Mouse (Mus musculus): ENCODE results near the gene Tbx3. TPM values are rescaled to one million over a fixed set of nuclear protein-coding genes. Genes with fewer than 3 reads are reported as not detected.

The Tbx3 gene
- polyA plus RNA-seq, 1 experiment from 2014 or later = 58.3 TPM

DNA sequence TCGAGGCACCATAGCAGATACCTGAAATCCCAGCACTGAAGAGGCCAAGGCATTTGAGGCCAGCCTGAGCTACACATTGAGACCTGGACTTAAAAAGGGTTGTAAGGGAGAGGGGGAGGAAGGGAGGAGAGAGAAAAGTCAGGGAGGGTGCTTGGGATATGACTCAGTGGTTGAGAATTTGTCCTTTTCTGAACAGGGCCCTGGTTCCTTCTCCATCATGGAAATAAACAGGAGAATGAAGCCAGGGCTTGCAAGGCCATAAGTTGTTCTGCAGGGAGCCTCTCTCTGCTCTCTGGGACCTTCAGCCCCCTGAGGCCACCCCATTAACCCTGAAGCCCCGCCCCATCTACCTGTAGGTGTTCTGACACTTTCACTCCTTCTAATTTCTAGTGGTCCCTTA, 23.5 kb upstream of the Tbx3 start:
- no peak for DNase-seq (ENCODE audit: low spot score)
- H3K27ac ChIP-seq (replicated peaks) = no peak overlapping the region
- H3K4me1 ChIP-seq = peaks cover 26% of the 10 kb centered on the region
- H3K4me3 ChIP-seq = no peak overlapping the region
- no peaks in the 10 kb centered on the region for H3K36me3 ChIP-seq (replicated peaks)
- H3K9me3 ChIP-seq = no peaks in the 10 kb centered on the region
- H3K27me3 ChIP-seq (replicated peaks; ENCODE audit: low read depth, poor library complexity, severe bottlenecking) = peaks cover 87% of the 10 kb centered on the region
- WGBS = 55% methylated on average over 2 of the region's 2 CpGs

DNA sequence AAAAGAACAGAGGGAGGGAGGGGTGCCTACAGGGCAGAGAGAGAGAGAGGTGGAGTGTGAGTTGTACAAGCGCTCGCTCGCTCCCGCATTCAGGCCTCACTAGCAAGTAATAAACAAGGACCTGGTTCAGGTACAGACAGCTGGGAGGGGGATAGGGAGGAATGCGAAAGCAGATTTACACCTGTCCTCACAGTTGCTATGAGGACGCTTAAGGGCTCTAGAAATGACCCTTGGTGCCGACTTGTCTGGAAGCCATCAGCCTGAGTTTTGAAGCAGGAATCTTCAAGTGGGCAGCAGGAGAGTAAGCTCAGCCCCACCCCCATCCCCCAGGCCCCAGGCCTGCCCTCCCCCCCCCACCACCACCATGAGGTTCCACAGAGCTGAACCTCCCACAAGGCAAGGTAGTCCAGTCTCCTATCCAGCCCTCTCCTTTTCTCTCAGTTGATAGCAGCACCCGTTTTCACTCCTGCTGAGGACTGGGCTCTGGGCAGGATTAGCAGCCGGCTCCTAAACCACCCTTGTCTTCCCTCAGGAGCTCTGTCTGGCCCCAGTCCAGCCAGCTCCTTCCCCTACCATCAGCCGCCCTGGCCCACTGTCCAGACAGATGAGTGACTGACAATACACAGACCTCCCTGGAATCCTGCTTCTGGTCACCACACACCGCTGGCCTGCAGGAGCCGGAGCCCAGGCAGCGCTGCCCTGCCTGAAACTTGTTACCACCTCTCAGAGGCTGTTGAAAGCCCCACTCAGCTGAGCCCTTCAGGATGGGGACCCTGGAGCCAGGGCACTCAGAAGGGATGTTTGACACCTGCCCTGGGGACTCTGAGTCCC, 19.1 kb upstream of the Tbx3 start:
- H3K27ac ChIP-seq (replicated peaks) = peak overlapping the region; percentile 52; the same call in 1 of the 2 replicates
- no peak overlapping the region for H3K4me3 ChIP-seq
- H3K27me3 ChIP-seq (replicated peaks; ENCODE audit: low read depth, poor library complexity, severe bottlenecking) = peaks cover 85% of the 10 kb centered on the region
- H3K36me3 ChIP-seq (replicated peaks) = 0 out of 2 replicates have a peak, but pooled peaks cover 2% of the 10 kb centered on the region
- WGBS = 18% methylated on average over 13 of the region's 13 CpGs
- peaks cover 17% of the 10 kb centered on the region for H3K4me1 ChIP-seq
- no peaks in the 10 kb centered on the region for H3K9me3 ChIP-seq
- DNase-seq (ENCODE audit: low spot score) = peak; percentile 56

DNA sequence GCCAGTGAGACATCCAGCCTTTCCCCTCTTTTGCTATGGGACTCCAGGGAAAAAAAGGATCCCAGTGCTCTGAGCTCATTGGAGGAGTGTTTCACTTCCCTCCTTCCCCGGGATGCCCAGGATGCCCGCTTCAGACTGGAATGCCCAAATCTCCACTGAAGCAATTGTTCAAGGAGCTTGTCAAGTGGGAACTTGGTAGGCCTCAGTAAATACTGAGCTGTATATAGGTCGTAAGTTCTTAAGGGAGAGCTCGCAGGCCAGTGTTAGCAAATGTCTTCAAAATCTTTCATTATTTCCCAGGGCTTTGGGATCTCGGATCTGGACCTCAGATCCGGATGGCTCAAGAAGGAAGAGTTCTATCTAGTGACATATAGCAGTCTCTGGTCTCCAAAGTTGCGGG, 14.1 kb upstream of the Tbx3 start:
- Histone ChIP-seq H3K27ac (replicated peaks) (peak overlapping the region; percentile 37; the same call in 1 of the 2 replicates), H3K9me3 (no peaks in the 10 kb centered on the region), H3K27me3 (replicated peaks; ENCODE audit: low read depth, poor library complexity, severe bottlenecking) (peaks cover 89% of the 10 kb centered on the region), H3K4me1 (peaks cover 34% of the 10 kb centered on the region), H3K4me3 (no peak overlapping the region; the same call in 1 of the 2 replicates), H3K36me3 (replicated peaks) (0 out of 2 replicates have a peak, but pooled peaks cover 2% of the 10 kb centered on the region)
- no peak for DNase-seq (ENCODE audit: low spot score)
- 10% methylated on average over 7 of the region's 7 CpGs for WGBS

DNA sequence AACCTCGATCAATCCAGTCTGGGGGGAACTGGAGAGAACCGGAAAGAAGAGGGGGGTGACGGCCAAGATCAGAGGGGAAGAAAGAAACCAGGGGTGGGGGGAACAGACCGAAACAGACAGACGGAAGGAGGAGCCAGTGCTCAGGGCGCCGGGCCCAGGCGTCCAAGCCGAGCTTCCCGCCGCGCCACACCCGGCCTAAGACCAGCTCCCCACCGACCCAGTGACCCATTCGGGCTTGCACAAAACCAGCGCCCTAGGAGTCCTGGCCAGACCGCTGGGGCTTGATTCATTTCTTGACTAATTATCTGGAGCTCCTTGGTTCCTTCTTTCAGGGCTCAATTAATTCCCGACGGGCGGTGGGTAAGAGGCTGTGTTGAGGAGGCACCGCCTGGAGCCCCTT, 13.6 kb upstream of the Tbx3 start:
- DNase-seq (ENCODE audit: low spot score) = peak; percentile 47
- WGBS = 2% methylated on average over 21 of the region's 21 CpGs
- peaks cover 89% of the 10 kb centered on the region for H3K27me3 ChIP-seq (replicated peaks; ENCODE audit: low read depth, poor library complexity, severe bottlenecking)
- peaks cover 31% of the 10 kb centered on the region for H3K4me1 ChIP-seq
- peak overlapping the region; percentile 36 for H3K4me3 ChIP-seq
- 0 out of 2 replicates have a peak, but pooled peaks cover 2% of the 10 kb centered on the region for H3K36me3 ChIP-seq (replicated peaks)
- H3K9me3 ChIP-seq = no peaks in the 10 kb centered on the region
- H3K27ac ChIP-seq (replicated peaks) = peak overlapping the region; percentile 37; the same call in 1 of the 2 replicates

DNA sequence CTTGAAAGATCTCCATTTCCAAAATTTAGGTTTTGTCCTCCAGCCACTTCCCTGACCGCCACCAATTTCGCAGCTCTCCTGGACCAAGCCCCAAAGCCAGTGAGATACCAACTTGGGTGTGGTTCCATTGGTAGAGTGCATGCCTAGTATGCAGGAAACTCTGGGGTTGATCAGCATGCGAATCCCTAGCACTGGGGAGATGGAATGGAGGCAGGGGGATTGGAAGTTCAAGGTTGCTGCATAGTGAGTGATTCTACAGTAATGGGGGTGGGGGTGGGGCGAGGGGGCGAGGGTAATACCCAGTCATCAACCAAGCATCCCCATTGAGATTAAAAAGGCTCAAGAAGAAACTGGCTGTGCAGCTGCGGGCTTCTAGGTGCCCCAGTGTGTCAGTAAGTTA, 13.1 kb upstream of the Tbx3 start:
- WGBS = 4% methylated on average over 6 of the region's 6 CpGs
- H3K27me3 ChIP-seq (replicated peaks; ENCODE audit: low read depth, poor library complexity, severe bottlenecking) = peaks cover 93% of the 10 kb centered on the region
- H3K36me3 ChIP-seq (replicated peaks) = 0 out of 2 replicates have a peak, but pooled peaks cover 2% of the 10 kb centered on the region
- DNase-seq (ENCODE audit: low spot score) = peak; percentile 18
- no peaks in the 10 kb centered on the region for H3K9me3 ChIP-seq
- H3K27ac ChIP-seq (replicated peaks) = no peak overlapping the region
- H3K4me3 ChIP-seq = no peak overlapping the region
- H3K4me1 ChIP-seq = peaks cover 35% of the 10 kb centered on the region

DNA sequence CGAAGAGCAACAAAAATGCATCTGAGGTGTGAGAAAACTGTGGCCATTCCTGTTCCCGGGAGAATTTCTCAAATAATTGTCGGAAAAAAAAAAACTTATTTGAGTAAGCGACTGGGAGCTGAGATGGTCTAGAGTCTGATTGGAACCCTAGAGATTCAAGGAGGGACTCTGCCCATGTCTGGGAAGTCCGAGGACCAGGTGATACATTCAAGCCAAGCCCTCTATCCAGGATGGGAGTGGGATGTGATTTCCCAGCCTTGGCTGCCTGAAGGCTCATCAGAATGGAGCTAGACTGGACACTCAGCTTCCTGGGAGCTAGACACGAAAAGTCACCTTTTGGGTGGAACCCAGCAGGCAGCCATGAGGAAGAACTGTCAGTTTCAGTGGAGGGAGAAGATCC, 12.7 kb upstream of the Tbx3 start:
- Histone ChIP-seq H3K9me3 (no peaks in the 10 kb centered on the region), H3K27ac (replicated peaks) (no peak overlapping the region), H3K27me3 (replicated peaks; ENCODE audit: low read depth, poor library complexity, severe bottlenecking) (peaks cover 97% of the 10 kb centered on the region), H3K4me1 (peaks cover 39% of the 10 kb centered on the region), H3K4me3 (no peak overlapping the region), H3K36me3 (replicated peaks) (0 out of 2 replicates have a peak, but pooled peaks cover 2% of the 10 kb centered on the region)
- DNase-seq (ENCODE audit: low spot score) = peak; percentile 23
- WGBS = 6% methylated on average over 6 of the region's 6 CpGs

DNA sequence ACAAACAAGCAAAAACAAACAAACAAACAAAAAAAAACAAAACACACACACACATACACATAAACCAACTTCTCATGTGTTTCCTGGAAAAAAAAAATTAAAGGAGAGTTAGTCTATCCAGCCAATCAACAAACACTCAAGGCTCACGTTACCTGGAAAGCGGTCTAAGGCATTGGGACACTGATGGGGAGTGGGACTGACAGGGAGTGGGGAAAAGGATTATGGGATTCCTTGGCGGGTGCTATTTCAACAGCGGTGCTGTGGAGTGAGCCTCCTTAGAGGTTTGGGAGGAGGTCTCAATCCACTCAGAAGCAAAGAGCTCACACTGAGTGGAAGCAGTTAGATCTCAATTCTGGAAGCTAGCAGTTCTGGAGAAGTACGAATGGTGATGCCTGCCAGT, 12.1 kb upstream of the Tbx3 start:
- peak; percentile 42 for DNase-seq (ENCODE audit: low spot score)

DNA sequence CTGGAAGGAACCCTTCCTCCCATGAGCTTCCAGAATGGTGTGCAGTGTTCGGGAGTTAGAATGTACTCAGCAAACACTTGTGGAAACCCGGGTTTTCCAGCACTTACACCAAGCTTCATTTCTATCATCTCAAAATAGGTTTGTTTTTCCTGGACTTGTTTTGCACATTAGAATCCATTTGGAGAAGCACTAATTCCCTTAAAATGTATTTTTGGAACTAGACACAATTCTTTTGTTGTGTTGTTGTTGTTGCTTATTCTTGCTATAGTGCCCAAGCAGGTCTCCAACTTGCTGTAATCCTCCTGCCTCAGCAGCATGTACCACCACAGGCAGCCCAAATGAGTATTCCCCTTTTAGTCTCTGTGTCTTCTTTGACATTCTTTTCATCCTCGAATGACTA, 11.4 kb upstream of the Tbx3 start:
- H3K4me3 ChIP-seq = no peak overlapping the region
- H3K36me3 ChIP-seq (replicated peaks) = no peaks in the 10 kb centered on the region
- H3K27me3 ChIP-seq (replicated peaks; ENCODE audit: low read depth, poor library complexity, severe bottlenecking) = peaks cover 100% of the 10 kb centered on the region
- no peak for DNase-seq (ENCODE audit: low spot score)
- WGBS = 3% methylated on average over 3 of the region's 3 CpGs
- peaks cover 51% of the 10 kb centered on the region for H3K4me1 ChIP-seq
- no peaks in the 10 kb centered on the region for H3K9me3 ChIP-seq
- H3K27ac ChIP-seq (replicated peaks) = no peak overlapping the region

More for the DNA sequence above, 12.1 kb upstream of the Tbx3 start:
- no peaks in the 10 kb centered on the region for H3K9me3 ChIP-seq
- no peak overlapping the region for H3K27ac ChIP-seq (replicated peaks)
- H3K4me1 ChIP-seq = peaks cover 45% of the 10 kb centered on the region
- peaks cover 100% of the 10 kb centered on the region for H3K27me3 ChIP-seq (replicated peaks; ENCODE audit: low read depth, poor library complexity, severe bottlenecking)
- 2% methylated on average over 5 of the region's 5 CpGs for WGBS
- H3K4me3 ChIP-seq = no peak overlapping the region
- H3K36me3 ChIP-seq (replicated peaks) = 0 out of 2 replicates have a peak, but pooled peaks cover 2% of the 10 kb centered on the region

DNA sequence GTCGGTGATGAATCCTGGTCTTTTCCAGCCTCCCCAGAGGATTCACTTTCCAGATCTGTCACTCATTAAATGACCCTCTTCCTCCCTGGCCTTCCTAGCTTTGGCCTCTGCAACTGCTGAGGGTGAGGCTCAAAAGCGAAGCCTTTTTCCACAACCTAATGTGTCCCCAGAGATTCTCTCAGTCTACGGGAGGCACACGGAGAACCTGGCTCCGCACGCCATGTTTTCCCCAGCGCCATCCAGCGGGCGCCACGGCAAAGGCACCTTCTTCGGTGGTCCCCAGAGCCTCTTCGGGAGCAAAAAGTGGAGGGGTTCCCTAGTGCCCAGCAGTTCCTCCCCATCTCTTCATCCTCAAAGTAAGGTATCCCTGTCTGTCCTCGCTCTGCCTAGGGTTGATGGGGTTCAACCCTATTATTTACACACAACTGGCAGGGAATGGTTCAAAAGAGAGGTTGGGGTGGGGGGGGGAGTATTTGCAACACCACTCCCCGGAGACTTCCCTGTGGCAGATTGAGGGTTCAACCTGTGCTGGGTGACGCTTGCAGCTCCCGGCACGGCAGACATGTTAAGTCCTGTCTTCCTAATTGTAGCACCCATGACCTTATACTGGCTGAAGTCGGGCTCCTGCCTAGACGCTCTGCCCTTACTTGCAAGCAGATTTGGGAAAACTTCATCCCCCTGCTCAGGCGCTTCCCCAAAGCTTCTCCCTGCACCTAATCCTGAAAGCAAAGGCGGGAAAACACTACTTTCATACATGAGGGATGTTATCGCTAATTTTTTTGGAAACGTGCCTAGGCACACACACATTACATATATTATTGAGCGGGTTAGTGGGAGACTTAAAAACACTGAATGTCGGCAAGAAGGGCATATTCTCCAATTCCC, 9.7 kb upstream of the Tbx3 start:
- Histone ChIP-seq H3K27ac (replicated peaks) (peak overlapping the region; percentile 36; the same call in 1 of the 2 replicates), H3K36me3 (replicated peaks) (no peaks in the 10 kb centered on the region), H3K27me3 (replicated peaks; ENCODE audit: low read depth, poor library complexity, severe bottlenecking) (peaks cover 100% of the 10 kb centered on the region), H3K4me3 (peak overlapping the region; percentile 32), H3K4me1 (peaks cover 67% of the 10 kb centered on the region), H3K9me3 (no peaks in the 10 kb centered on the region)
- WGBS = 2% methylated on average over 25 of the region's 25 CpGs
- DNase-seq (ENCODE audit: low spot score) = peak; percentile 53

DNA sequence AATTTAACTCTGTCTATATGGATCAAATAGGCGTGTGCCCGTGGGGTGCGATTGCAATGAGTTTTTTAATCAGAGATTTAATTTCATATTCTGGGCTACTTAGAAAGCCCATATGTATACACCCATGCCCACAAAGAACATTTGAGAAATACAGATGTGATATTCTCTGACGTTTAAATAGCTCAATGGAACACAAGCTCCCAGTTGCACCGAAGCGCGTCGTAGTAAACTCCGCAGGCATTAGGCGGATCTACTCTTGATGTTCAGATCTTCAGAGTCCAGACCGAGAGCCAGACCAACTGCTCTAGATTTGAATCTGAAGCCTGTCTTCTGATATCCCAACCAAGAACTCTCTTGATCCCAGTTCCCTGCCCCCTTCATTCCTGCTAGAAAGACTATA, 9.0 kb upstream of the Tbx3 start:
- peaks cover 74% of the 10 kb centered on the region for H3K4me1 ChIP-seq
- WGBS = 2% methylated on average over 11 of the region's 11 CpGs
- peak; percentile 17 for DNase-seq (ENCODE audit: low spot score)
- H3K36me3 ChIP-seq (replicated peaks) = no peaks in the 10 kb centered on the region
- H3K27me3 ChIP-seq (replicated peaks; ENCODE audit: low read depth, poor library complexity, severe bottlenecking) = peaks cover 100% of the 10 kb centered on the region
- H3K9me3 ChIP-seq = no peaks in the 10 kb centered on the region
- peak overlapping the region; percentile 8; the same call in 1 of the 2 replicates for H3K4me3 ChIP-seq
- no peak overlapping the region for H3K27ac ChIP-seq (replicated peaks)

DNA sequence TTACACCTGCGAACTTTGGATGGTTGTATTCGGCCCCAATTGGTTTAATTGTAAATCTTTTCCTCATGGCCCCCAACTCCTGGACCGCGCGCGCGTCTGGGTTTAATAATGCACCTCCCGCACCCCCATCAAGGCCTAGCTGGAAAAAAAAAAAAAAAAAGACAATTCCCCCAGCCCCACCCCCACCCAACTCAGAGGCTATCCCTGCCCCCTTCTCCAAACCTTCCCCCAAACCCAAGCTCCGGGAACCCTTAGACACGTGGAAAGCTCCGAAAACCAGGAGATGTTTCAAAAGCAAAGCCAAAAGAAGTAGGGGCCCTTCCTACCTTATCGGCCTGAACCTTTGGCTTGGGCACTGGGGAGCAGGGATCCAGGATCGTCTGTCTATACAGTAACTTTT, 8.1 kb upstream of the Tbx3 start:
- WGBS = 0% methylated on average over 13 of the region's 13 CpGs
- H3K36me3 ChIP-seq (replicated peaks) = no peaks in the 10 kb centered on the region
- peak overlapping the region; percentile 44; the same call in 1 of the 2 replicates for H3K4me3 ChIP-seq
- no peaks in the 10 kb centered on the region for H3K9me3 ChIP-seq
- H3K27me3 ChIP-seq (replicated peaks; ENCODE audit: low read depth, poor library complexity, severe bottlenecking) = peaks cover 100% of the 10 kb centered on the region
- DNase-seq (ENCODE audit: low spot score) = peak; percentile 54
- peaks cover 74% of the 10 kb centered on the region for H3K4me1 ChIP-seq
- H3K27ac ChIP-seq (replicated peaks) = peak overlapping the region; percentile 64; the same call in 1 of the 2 replicates

DNA sequence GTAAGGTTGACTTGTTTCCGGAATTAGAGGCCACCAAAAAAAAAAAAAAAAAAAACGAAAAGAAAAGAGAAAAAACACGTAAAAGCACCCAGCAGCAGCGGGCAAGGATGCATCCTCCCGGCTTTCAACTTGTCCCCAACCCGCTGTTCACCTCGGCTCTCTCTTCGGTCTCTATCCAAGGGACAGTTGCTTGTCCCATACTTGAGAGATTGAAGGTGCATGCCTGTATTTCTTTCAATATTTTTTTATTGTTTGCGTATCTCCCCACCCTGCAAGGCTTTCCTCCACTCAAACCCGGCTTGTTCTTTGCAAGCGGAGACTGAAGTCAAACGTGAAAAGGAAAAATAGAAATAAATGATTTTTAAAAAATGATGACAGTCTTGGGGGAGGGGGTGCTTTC, 7.7 kb upstream of the Tbx3 start:
- Histone ChIP-seq H3K27me3 (replicated peaks; ENCODE audit: low read depth, poor library complexity, severe bottlenecking) (peaks cover 100% of the 10 kb centered on the region), H3K9me3 (no peaks in the 10 kb centered on the region), H3K4me3 (peak overlapping the region; percentile 44), H3K27ac (replicated peaks) (peak overlapping the region; percentile 64), H3K4me1 (peaks cover 75% of the 10 kb centered on the region), H3K36me3 (replicated peaks) (no peaks in the 10 kb centered on the region)
- DNase-seq (ENCODE audit: low spot score) = peak; percentile 30
- WGBS = under 1% methylated on average over 12 of the region's 12 CpGs

Data from embryonic facial prominence, embryonic 10.5 days (tissue).